Mouse (Mus musculus) intestine, postnatal 0 days (tissue): ENCODE results near the gene Eef1g. TPM values are rescaled to one million over a fixed set of nuclear protein-coding genes. Genes with fewer than 3 reads are reported as not detected.

ENCODE experiments used
- ATAC-seq: fragments of 200-750 bp; cut with Nextera tagmentation; 2 replicates; pipeline ENCODE4 v1.8.0; 2017; ENCODE audit warnings: mild to moderate bottlenecking, moderate TSS enrichment, moderate library complexity
- H3K27ac ChIP-seq: fragments of 300-500 bp; sonication (generic); 2 replicates; pipeline ENCODE4 v1.5.1; 2014; ENCODE audit warnings: mild to moderate bottlenecking, low read depth, low read length, moderate library complexity
- H3K27me3 ChIP-seq: fragments of 300-500 bp; sonication (generic); replicated peaks from 2 replicates; pipeline ENCODE4 v1.6.1; 2014; ENCODE audit warnings: low read length, mixed read lengths; ENCODE audit not compliant: control insufficient read depth, insufficient read depth
- H3K36me3 ChIP-seq: fragments of 300-500 bp; sonication (generic); 2 replicates; pipeline ENCODE4 v1.6.1; 2014; ENCODE audit warnings: mild to moderate bottlenecking, moderate library complexity; ENCODE audit not compliant: control insufficient read depth, insufficient read depth
- H3K4me1 ChIP-seq: fragments of 300-500 bp; sonication (generic); replicated peaks from 2 replicates; pipeline ENCODE4 v1.6.1; 2014; ENCODE audit warnings: antibody characterized with exemption, low read length, mixed read lengths; ENCODE audit not compliant: control insufficient read depth, insufficient read depth
- H3K4me2 ChIP-seq: fragments of 300-500 bp; sonication (generic); replicated peaks from 2 replicates; pipeline ENCODE4 v1.6.1; 2014; ENCODE audit warnings: low read depth, mild to moderate bottlenecking, moderate library complexity
- H3K4me3 ChIP-seq: fragments of 300-500 bp; sonication (generic); 2 replicates; pipeline ENCODE4 v1.5.1; 2014; ENCODE audit warnings: low read depth, low read length
- H3K9ac ChIP-seq: fragments of 300-500 bp; sonication (generic); 2 replicates; pipeline ENCODE4 v1.6.1; 2014; ENCODE audit warnings: mild to moderate bottlenecking, low read depth, low read length
- H3K9me3 ChIP-seq: fragments of 300-500 bp; sonication (generic); 2 replicates; pipeline ENCODE4 v1.6.1; 2016; ENCODE audit warnings: mixed run types; ENCODE audit not compliant: control insufficient read depth
- CTCF ChIP-seq: sonication (generic); IDR thresholded peaks from 2 replicates; pipeline ENCODE4 v1.5.1; 2016; ENCODE audit warnings: low read depth, mild to moderate bottlenecking, control low read depth, antibody characterized with exemption, moderate library complexity
- WGBS: fragments of 180-500 bp; shearing (Covaris S2); extraction: QIAGEN DNeasy Blood & Tissue Kit; methylation state at CpG from one replicate; pipeline ENCODE4 v1.1.7; 2014; 5-methylcytosine and 5-hydroxymethylcytosine counted together
- polyA plus RNA-seq: library from polyadenylated mRNA; unstranded; fragments of >200 nt; fragmentation: Nextera tagmentation; extraction: Ambion mirVana; gene quantifications from 2 replicates; pipeline ENCODE4 v1.2.1, GENCODE M21; 2015

Gene Eef1g
- polyA plus RNA-seq, 1 experiment from 2014 or later, result 168 TPM

- H3K4me1 ChIP-seq, result peaks cover 15% of the 10 kb centered on the region; the same call in 1 of the 2 replicates
These were observed 25.3 kb downstream of the Eef1g start for GRCm38 (mm10) chr19:8991871-8992735.

GRCm38 (mm10) chr19:8992769-8993624, 26.2 kb downstream of the Eef1g start:
- 37% methylated on average over 12 of the region's 12 CpGs for WGBS
- H3K27me3 ChIP-seq, result no peaks in the 10 kb centered on the region
- peak; percentile 86 for TF ChIP-seq CTCF
- 0 out of 2 replicates have a peak, but pooled peaks cover 5% of the 10 kb centered on the region for H3K36me3 ChIP-seq
- peak overlapping the region; percentile 57 for H3K27ac ChIP-seq
- H3K9me3 ChIP-seq, result no peaks in the 10 kb centered on the region
- ATAC-seq, result peak; percentile 15; the same call in 1 of the 2 replicates
- H3K4me1 ChIP-seq, result peaks cover 21% of the 10 kb centered on the region
- peak overlapping the region; percentile 7; the same call in 1 of the 2 replicates for H3K9ac ChIP-seq
- peak overlapping the region; percentile 87 for H3K4me2 ChIP-seq
- no peak overlapping the region for H3K4me3 ChIP-seq

More at GRCm38 (mm10) chr19:8991871-8992735, 25.3 kb downstream of the Eef1g start:
- ATAC-seq, result no peak
- Histone ChIP-seq H3K27ac (peak overlapping the region; percentile 31), H3K27me3 (no peaks in the 10 kb centered on the region), H3K4me2 (peak overlapping the region; percentile 87), H3K9ac (peak overlapping the region; percentile 18), H3K9me3 (no peaks in the 10 kb centered on the region), H3K4me3 (peak overlapping the region; percentile 78; the same call in 1 of the 2 replicates), H3K36me3 (0 out of 2 replicates have a peak, but pooled peaks cover 5% of the 10 kb centered on the region)
- whole genome bisulfite sequencing, result 58% methylated on average over 13 of the region's 13 CpGs
- no peak for TF ChIP-seq CTCF

GRCm38 (mm10) chr19:8993625-8993912, 26.7 kb downstream of the Eef1g start:
- ATAC-seq, result no peak
- no peak for TF ChIP-seq CTCF
- Histone ChIP-seq H3K4me3 (no peak overlapping the region), H3K27me3 (no peaks in the 10 kb centered on the region), H3K27ac (no peak overlapping the region), H3K4me1 (peaks cover 27% of the 10 kb centered on the region), H3K9me3 (no peaks in the 10 kb centered on the region), H3K4me2 (peak overlapping the region; percentile 87; the same call in 1 of the 2 replicates), H3K9ac (no peak overlapping the region), H3K36me3 (0 out of 2 replicates have a peak, but pooled peaks cover 5% of the 10 kb centered on the region)
- WGBS, result 88% methylated on average over 2 of the region's 2 CpGs

- Histone ChIP-seq H3K4me1 (peaks cover 30% of the 10 kb centered on the region), H3K4me2 (peak overlapping the region; percentile 24; the same call in 1 of the 2 replicates), H3K27ac (peak overlapping the region; percentile 24; the same call in 1 of the 2 replicates), H3K9ac (no peak overlapping the region), H3K27me3 (no peaks in the 10 kb centered on the region), H3K9me3 (no peaks in the 10 kb centered on the region), H3K4me3 (no peak overlapping the region), H3K36me3 (peaks cover 15% of the 10 kb centered on the region; the same call in 1 of the 2 replicates)
- peak; percentile 38; the same call in 1 of the 2 replicates for TF ChIP-seq CTCF
- WGBS, result 35% methylated on average over 10 of the region's 10 CpGs
- peak; percentile 38 for ATAC-seq
These were observed 28.2 kb downstream of the Eef1g start for GRCm38 (mm10) chr19:8994813-8995607.

- no peak overlapping the region for H3K4me2 ChIP-seq
- ATAC-seq, result no peak
- peaks cover 30% of the 10 kb centered on the region for H3K4me1 ChIP-seq
- H3K4me3 ChIP-seq, result no peak overlapping the region
- H3K9ac ChIP-seq, result no peak overlapping the region
- no peaks in the 10 kb centered on the region for H3K9me3 ChIP-seq
- TF ChIP-seq CTCF, result 0 out of 2 replicates have a peak, but pooled peaks have one; percentile 13
- 0 out of 2 replicates have a peak overlapping the region, but pooled peaks have one; percentile 46 for H3K27ac ChIP-seq
- H3K36me3 ChIP-seq, result peaks cover 31% of the 10 kb centered on the region
- WGBS, result 95% methylated on average over 6 of the region's 6 CpGs
- no peaks in the 10 kb centered on the region for H3K27me3 ChIP-seq
These were observed 29.8 kb downstream of the Eef1g start for GRCm38 (mm10) chr19:8996601-8997000.
